Mouse (Mus musculus): Measurements from ENCODE around the gene Ssh2.

Ssh2 gene

GRCm38 (mm10) chr11:77491502-77492291 lies 275.6 kb downstream of the Ssh2 start:
- peak; percentile 68 for DNase-seq (ENCODE audit: low read depth, low spot score)

- DNase-seq (ENCODE audit: low read depth, low spot score): peak; percentile 83
Measured at GRCm38 (mm10) chr11:77492311-77492871, 276.3 kb downstream of the Ssh2 start.

GRCm38 (mm10) chr11:77492911-77493332 lies 276.8 kb downstream of the Ssh2 start:
- peak; percentile 95 for DNase-seq (ENCODE audit: low read depth, low spot score)

- peak; percentile 69 for DNase-seq (ENCODE audit: low read depth, low spot score)
Measured at GRCm38 (mm10) chr11:77493512-77494343, 277.6 kb downstream of the Ssh2 start, which contains the start of gene Git1. Gene Git1, plus strand, starts transcription at chr11:77493562.

DNA sequence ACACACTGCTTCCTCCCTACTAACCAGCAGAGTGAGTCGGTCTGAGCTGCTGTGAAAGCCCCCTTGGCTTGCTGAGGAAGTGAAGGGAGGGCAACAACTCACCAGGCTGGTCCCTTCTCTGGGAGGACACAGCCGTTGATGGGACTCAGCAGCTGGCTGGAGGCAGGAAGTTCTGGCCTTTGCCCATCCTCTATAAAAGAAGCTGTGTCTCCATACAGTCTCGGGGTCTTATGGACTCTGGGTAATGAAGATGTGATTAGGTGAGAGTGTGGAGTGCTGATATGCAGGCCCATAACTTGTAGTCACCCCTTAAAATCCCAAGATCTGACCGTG lies 278.2 kb downstream of the Ssh2 start:
- no peak for DNase-seq (ENCODE audit: low read depth, low spot score)

DNA sequence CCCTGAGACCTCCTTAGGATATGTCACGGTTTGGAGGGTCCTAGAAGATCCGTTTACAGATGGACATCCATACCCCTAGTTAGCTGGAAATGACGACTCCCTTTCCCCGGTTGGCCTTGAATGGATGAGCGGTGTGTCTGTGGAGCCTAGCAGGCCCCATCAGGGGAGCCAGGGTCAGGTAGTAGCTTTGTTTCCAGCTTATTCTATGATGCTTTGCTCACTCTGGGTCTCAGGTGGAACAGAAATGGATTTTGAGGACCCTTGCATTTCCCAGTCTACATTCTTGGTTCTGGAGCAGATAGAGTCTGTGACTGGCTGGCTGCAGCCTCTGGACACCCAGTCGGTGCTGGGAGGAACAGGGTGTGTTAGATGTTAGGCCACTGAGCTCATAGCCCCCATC lies 278.7 kb downstream of the Ssh2 start:
- no peak for DNase-seq (ENCODE audit: low read depth, low spot score)

DNA sequence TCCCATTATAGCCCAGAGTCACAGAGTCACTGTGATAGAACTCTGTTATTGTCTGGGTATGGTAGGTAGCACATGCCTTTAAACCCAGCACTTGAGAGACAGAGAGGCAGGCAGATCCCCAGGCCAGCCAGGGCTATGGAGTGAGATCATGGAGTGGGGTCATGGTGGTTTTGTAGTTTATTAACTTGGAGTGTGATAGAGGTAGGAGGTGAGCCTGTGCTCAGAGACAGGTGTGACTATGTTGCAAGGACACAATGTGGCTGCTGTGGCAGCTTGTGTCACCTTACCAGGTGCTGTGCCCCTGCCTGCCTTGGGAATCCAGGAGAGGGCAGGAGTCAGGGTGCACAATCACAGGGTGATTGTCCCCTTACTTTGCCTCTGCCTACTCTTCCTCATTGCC lies 279.4 kb downstream of the Ssh2 start:
- no peak for DNase-seq (ENCODE audit: low read depth, low spot score)

DNA sequence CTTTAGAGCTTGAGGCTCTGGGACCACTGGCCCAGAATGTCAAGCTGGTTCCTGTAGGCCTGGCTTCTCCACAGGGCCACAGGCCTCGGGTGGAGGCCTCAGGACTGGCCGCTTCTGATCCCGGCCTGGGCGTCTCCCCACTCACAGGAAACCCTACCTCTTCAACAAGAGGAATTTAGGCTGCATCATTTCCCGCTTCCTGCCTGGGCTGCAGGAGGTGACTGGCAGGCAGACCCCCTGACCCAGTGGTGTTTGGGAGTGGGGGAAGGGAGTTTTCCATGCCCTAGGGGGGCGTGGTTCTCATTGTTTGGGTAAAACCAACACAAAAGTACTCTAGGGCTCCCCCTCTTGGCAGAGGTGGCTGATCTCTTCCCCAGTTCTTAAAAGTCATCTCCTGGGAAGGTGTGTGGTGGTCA lies 281.3 kb downstream of the Ssh2 start:
- DNase-seq (ENCODE audit: low read depth, low spot score): peak; percentile 66

DNA sequence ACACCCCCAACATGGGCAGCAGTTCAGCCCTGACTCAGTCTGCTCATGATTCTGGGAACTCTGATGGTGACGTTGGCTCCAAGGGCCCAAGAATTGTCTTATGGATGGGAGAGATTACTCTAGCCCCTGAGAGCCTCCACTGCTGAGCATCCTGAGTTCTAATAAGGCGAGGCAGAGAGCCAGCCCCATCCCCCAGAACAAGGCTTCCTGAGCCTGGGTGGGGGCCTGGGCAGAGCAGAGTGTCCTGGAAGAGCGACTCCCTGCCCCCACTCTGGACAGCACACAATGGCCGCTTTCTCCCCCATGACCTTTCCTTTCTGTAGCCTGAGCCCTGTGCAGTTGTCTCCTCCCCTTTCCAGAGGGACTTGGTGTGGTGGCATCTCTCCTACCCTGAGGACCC lies 281.8 kb downstream of the Ssh2 start:
- no peak for DNase-seq (ENCODE audit: low read depth, low spot score)

- DNase-seq (ENCODE audit: low read depth, low spot score): no peak
Measured at GRCm38 (mm10) chr11:77498261-77499139, 282.4 kb downstream of the Ssh2 start.

GRCm38 (mm10) chr11:77499354-77499753 lies 283.3 kb downstream of the Ssh2 start:
- DNase-seq (ENCODE audit: low read depth, low spot score): no peak

- DNase-seq (ENCODE audit: low read depth, low spot score): no peak
Measured at GRCm38 (mm10) chr11:77500361-77501325, 284.6 kb downstream of the Ssh2 start.

- peak; percentile 77 for DNase-seq (ENCODE audit: low read depth, low spot score)
Measured at GRCm38 (mm10) chr11:77501392-77501791, 285.3 kb downstream of the Ssh2 start.

GRCm38 (mm10) chr11:77501971-77502370 lies 285.9 kb downstream of the Ssh2 start:
- DNase-seq (ENCODE audit: low read depth, low spot score): no peak

DNA sequence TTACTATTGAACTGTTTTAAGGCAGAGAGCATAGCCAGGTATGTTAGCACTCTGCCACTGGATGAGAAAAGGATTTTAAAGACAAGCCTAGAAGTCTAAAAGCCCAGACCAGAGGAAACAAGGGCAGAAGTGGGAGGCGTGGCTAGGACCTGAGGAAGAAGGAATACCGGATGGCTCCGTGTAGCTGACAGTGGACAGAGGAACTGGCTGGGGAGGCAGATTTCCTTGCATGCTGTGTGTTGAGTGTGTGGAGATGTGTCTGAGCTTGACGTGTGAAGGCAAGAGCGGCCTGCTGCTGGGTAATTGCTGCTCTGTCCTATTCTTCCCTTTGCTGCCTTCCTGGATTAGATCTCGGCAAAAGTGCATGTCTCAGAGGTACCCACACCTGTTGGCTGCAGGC lies 286.4 kb downstream of the Ssh2 start:
- no peak for DNase-seq (ENCODE audit: low read depth, low spot score)

DNA sequence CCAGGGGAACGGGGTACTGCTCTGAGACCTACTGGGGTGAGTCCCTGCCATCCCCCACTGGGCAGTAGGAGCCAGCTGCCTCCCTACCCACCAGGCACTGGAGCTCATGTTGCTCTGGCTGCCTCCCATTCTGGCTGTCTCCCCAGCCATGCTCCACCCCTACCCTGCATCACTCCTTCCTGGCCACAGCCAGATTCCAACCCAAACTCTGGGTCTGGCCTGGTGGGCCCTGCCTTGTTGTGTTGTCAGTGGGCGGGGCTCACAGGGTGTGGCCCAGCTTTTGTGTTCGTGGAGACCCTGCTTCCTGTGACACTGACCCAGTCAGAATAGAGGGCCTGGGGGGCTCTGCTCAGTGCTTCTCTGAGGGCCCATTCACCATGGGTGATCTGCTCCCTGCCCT lies 287.4 kb downstream of the Ssh2 start:
- DNase-seq (ENCODE audit: low read depth, low spot score): no peak

DNA sequence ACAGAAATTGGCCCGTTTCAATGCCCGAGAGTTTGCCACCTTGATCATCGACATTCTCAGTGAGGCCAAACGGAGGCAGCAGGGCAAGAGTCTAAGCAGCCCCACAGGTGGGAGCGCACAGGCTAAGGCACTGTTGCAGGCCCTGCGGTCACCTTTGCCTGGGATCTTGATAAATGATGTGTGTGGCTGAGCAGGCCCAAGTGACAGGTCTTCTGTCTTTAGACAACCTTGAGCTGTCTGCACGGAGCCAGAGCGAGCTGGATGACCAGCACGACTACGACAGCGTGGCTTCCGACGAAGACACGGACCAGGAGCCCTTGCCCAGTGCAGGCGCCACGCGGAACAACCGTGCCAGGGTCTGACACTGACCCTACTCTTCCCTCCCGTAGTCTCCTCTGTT lies 288.3 kb downstream of the Ssh2 start:
- no peak for DNase-seq (ENCODE audit: low read depth, low spot score)

DNA sequence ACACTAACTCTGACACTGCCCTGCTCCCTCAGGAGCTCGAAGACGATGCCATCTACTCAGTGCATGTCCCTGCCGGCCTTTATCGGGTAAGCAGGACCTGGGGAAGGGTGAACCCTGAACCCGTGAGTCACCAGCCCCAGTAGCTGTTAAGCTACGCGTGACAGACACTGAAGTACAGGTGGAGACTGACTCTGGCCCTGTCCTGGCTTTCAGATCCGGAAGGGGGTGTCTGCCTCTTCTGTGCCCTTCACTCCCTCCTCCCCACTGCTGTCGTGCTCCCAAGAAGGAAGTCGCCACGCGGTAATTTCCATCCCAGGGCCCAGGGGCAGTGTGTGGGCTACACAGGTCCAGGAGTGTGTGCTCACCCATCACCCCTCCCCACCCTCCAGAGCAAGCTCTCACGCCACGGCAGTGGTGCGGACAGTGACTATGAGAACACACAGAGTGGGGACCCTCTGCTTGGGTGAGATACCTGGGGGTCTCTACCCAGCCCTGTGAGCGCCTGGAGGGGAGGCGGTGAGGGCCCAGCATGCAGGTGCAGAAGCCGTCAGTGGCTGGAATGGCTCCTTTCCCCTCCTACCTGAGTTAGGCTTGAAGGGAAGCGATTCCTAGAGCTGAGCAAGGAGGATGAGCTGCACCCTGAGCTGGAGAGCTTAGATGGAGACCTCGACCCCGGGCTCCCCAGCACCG lies 289.3 kb downstream of the Ssh2 start:
- no peak for DNase-seq (ENCODE audit: low read depth, low spot score)

DNA sequence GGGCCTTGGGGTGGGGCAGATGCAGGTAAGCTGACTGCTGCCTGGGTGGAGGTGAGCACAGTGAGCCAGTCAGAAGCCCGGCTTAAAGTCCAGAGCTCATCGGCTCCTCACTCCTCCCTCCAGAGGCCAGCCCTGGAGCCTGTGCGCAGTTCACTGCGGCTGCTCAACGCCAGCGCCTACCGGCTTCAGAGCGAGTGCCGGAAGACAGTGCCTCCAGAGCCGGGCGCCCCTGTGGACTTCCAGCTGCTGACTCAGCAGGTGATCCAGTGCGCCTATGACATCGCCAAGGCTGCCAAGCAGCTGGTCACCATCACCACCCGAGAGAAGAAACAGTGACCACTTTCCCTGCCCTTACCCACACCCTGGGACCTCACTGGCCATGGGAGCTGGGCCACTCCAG lies 290.2 kb downstream of the Ssh2 start:
- no peak for DNase-seq (ENCODE audit: low read depth, low spot score)

- no peak for DNase-seq (ENCODE audit: low read depth, low spot score)
Measured at GRCm38 (mm10) chr11:77506941-77507340, 290.9 kb downstream of the Ssh2 start.
